Comparison of ENCODE assay signal across 22 mouse cellular contexts in the genomic region with DNA sequence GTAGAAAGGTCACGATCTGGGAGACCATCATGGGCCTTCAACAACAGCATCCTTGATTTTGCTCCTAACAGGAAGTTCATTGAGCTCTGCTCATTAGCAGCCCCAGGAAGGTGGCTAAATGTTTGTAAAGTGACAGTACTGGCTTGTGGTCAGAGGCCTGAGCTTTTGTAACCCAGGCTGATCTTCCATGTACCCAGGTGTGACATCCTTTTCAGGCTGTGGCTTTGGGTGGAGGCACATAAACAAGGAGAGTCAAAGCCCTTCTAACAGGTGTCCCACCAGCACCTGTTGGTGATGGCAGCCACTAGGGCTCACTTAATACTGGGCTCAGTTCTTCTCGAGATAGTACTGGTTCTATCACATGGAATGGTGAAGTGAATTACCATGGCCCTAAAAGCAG.
DNase-seq lines count a peak whose midpoint lies in the region; ATAC-seq and TF ChIP-seq lines count a peak whose summit lies in the region.
"Had no signal": no experiment of that assay in that cellular context is flagged by ENCODE, and none has a peak within 500 bp of the region (broad histone marks: within the 10 kb centered on the region; RNA-seq: fewer than 3 reads in every experiment).

No protein-coding gene starts in this region.

- no peak overlapping the region for H3K9ac ChIP-seq in stomach, embryonic 16.5 days (ENCODE audit: low read length)
- H3K9ac ChIP-seq in stomach, postnatal 0 days (ENCODE audit: low read length), result no peak overlapping the region
- H3K9ac ChIP-seq: embryonic facial prominence, embryonic 12.5 days; forebrain, embryonic 13.5 days; forebrain, embryonic 15.5 days; forebrain, postnatal 0 days had no signal

- peaks cover 42% of the 10 kb centered on the region for H3K4me1 ChIP-seq in stomach, embryonic 16.5 days (ENCODE audit: control insufficient read depth, insufficient read depth, low read length)
- peaks cover 7% of the 10 kb centered on the region for H3K4me1 ChIP-seq in stomach, postnatal 0 days (replicated peaks; ENCODE audit: control insufficient read depth, insufficient read depth)

- no peaks in the 10 kb centered on the region for H3K36me3 ChIP-seq in stomach, embryonic 16.5 days (ENCODE audit: control insufficient read depth, insufficient read depth, low read length)
- H3K36me3 ChIP-seq in stomach, postnatal 0 days (ENCODE audit: control insufficient read depth, insufficient read depth, low read length), result no peaks in the 10 kb centered on the region
- H3K36me3 ChIP-seq: embryonic facial prominence, embryonic 10.5 days; embryonic facial prominence, embryonic 12.5 days; forebrain, embryonic 15.5 days; G1E had no signal

- TF ChIP-seq EP300 in stomach, postnatal 0 days (optimal IDR thresholded peaks at IDR 0.05), result no peak

- no peak overlapping the region for H3K4me2 ChIP-seq in stomach, embryonic 16.5 days (ENCODE audit: low read depth, low read length)
- no peak overlapping the region for H3K4me2 ChIP-seq in stomach, postnatal 0 days (replicated peaks; ENCODE audit: low read depth)
- H3K4me2 ChIP-seq: embryonic facial prominence, embryonic 12.5 days; forebrain, embryonic 13.5 days; forebrain, embryonic 15.5 days had no signal

- H3K27me3 ChIP-seq in stomach, embryonic 16.5 days (ENCODE audit: control insufficient read depth, insufficient read depth, low read length), result no peaks in the 10 kb centered on the region
- no peaks in the 10 kb centered on the region for H3K27me3 ChIP-seq in stomach, postnatal 0 days (ENCODE audit: control insufficient read depth, insufficient read depth, low read length)
- H3K27me3 ChIP-seq: embryonic facial prominence, embryonic 12.5 days; forebrain, embryonic 13.5 days; forebrain, embryonic 15.5 days had no signal

- no peak for TF ChIP-seq CTCF in stomach, postnatal 0 days (IDR thresholded peaks at IDR 0.05; ENCODE audit: low read depth)

- WGBS in stomach, embryonic 16.5 days, result 83% methylated on average over 2 of the region's 2 CpGs
- 87% methylated on average over 2 of the region's 2 CpGs for WGBS in stomach, postnatal 0 days

- no peaks in the 10 kb centered on the region for H3K9me3 ChIP-seq in stomach, embryonic 16.5 days (replicated peaks; ENCODE audit: control insufficient read depth, low read length)
- H3K9me3 ChIP-seq in stomach, postnatal 0 days (ENCODE audit: control insufficient read depth, low read length), result no peaks in the 10 kb centered on the region
- H3K9me3 ChIP-seq: embryonic facial prominence, embryonic 10.5 days; embryonic facial prominence, embryonic 12.5 days; forebrain, embryonic 13.5 days; forebrain, embryonic 15.5 days had no signal

- peak overlapping the region; percentile 25; the same call in 1 of the 2 replicates for H3K27ac ChIP-seq in stomach, embryonic 16.5 days (ENCODE audit: low read length)
- H3K27ac ChIP-seq in stomach, postnatal 0 days (replicated peaks), result no peak overlapping the region; the same call in 1 of the 2 replicates
- H3K27ac ChIP-seq: embryonic facial prominence, embryonic 10.5 days; embryonic facial prominence, embryonic 12.5 days; forebrain, embryonic 13.5 days; forebrain, embryonic 15.5 days had no signal

- H3K4me3 ChIP-seq in stomach, embryonic 16.5 days (replicated peaks; ENCODE audit: low read length), result no peak overlapping the region
- no peak overlapping the region for H3K4me3 ChIP-seq in stomach, postnatal 0 days (ENCODE audit: low read depth, low read length)
- H3K4me3 ChIP-seq: embryonic facial prominence, embryonic 10.5 days; embryonic facial prominence, embryonic 12.5 days; forebrain, embryonic 13.5 days; forebrain, embryonic 15.5 days had no signal

- no peak for ATAC-seq in stomach, embryonic 16.5 days (ENCODE audit: insufficient read depth, low FRiP score)
- ATAC-seq in stomach, postnatal 0 days (ENCODE audit: low FRiP score, low TSS enrichment), result no peak
- ATAC-seq: forebrain, embryonic 13.5 days; forebrain, embryonic 15.5 days; forebrain, postnatal 0 days had no signal

- DNase-seq in stomach, postnatal 0 days (ENCODE audit: low spot score), result no peak
- DNase-seq in CD4-positive helper T cell, adult 2 months (ENCODE audit: low read depth, low spot score), result peak; percentile 39
- DNase-seq in induced T-regulatory cell, adult 2 months (ENCODE audit: low read depth), result peak; percentile 36
- no peak for DNase-seq in left cerebral cortex, adult 18-20 months (ENCODE audit: low spot score in 2 of 2)
- no peak for DNase-seq in Muller cell, postnatal 12 days (ENCODE audit: inconsistent ontology term)
- DNase-seq: adrenal gland, adult 2 months; adrenal gland, postnatal 10 days; adrenal gland, postnatal 25 days; B cell, adult 2 months; cerebellum, adult 11 months; cerebellum, adult 18-20 months; cerebellum, adult 8-10 months; cerebellum, adult 9-11 months; cerebellum, postnatal 14 days; cerebellum, postnatal 36 days; forebrain, postnatal 0 days had no signal

Comparison
In these comparisons a context has a peak if more than half of its experiments do, and no peak if none do; other contexts are left out.
1. DNase-seq: peak in CD4-positive helper T cell, adult 2 months (single experiment) and induced T-regulatory cell, adult 2 months (single experiment); none in stomach, postnatal 0 days (single experiment), left cerebral cortex, adult 18-20 months (0 of 2) and Muller cell, postnatal 12 days (single experiment).